Mouse (Mus musculus) lung, postnatal 14 days (tissue): Measurements from ENCODE around the gene Vav3.

ENCODE experiments used
- DNase-seq: peaks from one replicate; pipeline ENCODE4 v3.0.0; 2021

The Vav3 gene

GRCm38 (mm10) chr3:109515479-109515878 is 175.0 kb downstream of the Vav3 start:
- no peak for DNase-seq

DNA sequence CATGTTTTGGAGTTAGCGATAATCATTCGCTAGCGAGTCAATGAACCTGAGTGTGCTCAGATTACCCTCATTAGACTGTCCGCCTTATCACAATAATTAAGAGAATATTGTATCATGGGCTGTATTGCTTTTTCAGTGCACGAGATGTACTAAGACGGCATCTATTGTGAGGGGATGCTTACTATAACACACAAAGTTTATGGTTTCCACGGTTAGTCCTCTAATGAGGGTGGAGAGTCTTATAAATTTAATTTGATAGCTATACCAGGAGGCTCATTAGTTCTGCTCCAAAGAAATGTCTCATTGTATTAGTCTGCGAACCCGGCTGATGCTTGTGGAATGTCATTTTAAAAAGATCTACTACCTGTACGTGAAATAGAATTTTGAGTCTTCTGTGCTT is 175.9 kb downstream of the Vav3 start:
- no peak for DNase-seq

DNA sequence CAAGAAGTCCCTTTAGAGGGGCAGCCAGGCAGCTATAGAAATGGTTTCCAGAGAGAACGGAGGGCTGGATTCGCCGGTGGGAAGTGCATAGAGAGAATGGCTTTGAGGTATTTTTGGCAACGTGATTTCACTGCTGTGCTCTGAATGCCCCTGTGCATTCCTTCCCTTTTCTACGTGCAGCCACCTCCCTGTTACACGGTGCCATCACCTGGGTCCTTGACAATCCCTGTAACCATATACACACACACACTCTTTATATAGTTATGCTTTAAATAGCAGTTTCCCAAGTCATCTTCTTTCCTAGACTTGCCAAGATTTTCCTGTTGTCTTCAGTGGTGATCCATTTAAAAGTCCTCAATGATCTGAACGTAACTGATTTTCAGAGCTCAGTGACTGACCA is 181.7 kb downstream of the Vav3 start:
- DNase-seq = no peak

- no peak for DNase-seq
These were observed 185.4 kb downstream of the Vav3 start for GRCm38 (mm10) chr3:109525825-109526224.

DNA sequence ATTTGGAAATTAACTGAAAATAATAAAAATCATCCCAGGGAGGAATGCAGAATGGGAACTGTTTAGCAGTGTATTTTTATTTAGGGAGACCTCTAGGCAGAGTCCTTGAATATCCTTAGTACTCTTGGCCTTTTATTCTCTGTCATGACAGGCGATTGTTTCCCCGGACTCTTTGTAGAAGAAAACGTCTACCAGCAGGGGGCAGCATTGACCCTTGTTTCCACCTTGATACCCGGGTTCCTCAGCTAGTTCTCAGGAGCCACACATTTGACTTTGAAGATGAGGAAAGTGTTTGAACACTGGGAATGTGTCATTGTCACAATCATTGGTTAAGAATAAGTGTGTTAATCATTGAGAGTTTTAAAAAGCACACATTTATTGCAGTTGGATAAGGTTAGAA is 185.8 kb downstream of the Vav3 start:
- DNase-seq = peak; percentile 88

DNA sequence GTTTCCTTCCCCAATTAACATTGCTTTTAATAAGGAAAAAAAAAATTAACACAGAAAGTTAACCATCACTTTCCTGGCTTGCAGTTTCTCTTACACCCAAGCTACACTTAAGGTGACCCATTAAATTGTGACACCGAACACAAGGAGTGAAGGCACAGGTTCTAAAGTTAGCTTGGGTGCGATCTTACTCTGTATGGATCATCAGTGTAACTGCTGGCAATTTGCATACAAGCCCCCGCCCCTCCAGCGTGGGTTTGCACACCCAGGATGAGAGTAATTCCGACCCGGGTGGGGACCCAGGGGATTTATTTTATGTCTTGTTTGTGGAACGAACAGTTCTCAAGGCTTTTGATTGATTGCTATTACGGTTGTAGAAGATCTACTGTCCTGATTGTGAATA is 186.2 kb downstream of the Vav3 start:
- no peak for DNase-seq

DNA sequence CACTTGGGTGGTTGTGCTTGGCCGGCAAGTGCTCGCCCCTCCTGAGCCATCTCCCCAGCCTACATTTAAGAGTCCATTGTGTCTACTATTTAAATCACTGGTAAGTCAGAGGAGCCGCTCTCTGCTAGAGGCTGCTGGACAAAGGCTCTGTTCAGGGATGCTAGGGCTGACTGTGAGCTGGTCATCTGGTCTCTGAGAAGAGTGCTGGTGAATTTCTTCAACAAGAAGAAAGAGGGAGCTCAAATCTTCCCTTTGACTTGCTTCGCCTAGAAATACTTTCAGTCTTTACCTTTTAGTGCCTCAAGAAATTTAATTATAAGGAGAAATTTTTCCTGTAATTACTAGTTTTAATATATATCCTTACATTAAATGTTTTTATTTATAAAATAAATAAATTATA is 188.2 kb downstream of the Vav3 start:
- no peak for DNase-seq

DNA sequence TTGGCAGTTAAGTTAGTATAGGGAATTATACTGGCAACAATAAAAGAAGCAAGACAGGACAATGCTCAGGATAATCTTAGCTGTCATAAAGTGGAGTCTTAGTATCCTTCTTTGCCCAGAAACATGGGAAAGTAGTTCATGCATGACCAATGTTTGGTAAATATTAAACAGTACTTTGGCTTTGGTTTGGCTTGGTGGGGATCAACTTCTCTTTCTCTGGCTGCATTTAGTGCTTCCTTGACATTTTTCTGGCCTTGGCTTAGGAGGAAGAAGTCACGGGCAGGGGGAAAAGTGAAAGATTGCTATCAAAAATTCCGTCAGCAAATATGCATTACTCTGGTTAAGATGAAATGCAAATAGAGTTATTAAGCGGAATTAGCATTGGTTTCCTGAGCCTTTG is 197.2 kb downstream of the Vav3 start:
- no peak for DNase-seq

DNA sequence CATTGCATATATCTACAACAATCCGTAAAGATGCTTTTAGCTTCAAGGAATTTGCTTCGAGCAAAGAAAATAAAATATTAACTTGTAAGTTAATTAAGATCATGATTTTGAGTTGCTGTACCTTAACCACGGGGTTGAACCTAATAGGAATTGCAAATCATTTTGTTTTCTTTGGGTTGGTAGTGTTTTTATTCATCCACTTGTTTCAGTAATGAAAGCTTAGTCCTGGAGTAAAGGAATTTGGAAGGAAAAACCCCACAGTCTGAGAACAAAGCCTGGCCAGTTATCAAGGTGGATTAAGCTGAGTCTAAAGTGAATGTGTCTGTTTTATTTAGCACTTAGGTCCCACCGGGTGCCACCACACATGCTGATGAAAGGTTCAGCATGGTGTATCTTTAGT is 199.6 kb downstream of the Vav3 start:
- DNase-seq = no peak

DNA sequence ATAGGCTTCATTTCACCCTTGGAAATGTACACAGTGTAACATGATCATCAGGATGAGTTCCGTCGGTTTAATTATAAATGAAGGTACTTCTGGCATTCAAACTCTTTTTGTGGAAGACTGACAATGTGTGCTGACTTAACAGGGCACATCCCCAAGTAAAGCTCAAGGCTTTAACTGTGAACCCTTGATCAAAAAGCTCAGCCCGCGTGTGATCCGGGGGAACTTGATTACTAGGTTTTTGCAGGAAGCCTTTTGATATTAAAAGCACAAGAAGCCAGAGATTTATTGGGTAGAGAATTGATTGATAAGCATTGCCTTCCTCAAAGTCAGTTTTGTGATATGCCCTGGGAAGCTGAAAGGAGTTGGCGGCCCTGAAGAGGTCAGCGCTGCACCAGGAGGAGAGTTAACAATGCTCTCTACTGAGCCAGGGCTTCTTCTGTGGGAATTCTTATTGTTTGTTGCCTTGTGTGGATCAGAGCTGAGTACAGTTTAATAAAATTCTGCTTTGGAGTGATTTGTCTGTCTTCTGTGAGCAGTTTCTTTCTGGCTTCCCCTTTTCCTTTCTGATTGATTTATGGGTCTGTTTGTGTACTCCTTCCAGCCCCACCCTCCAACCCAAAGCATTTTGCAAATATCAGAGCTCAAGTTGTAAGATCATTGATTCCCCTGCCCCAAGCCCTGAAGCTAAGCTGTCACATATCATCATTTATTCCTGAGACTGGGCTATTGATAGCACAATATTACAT is 204.2 kb downstream of the Vav3 start:
- no peak for DNase-seq

- peak; percentile 4 for DNase-seq
These were observed 216.9 kb downstream of the Vav3 start for GRCm38 (mm10) chr3:109557329-109557728.

GRCm38 (mm10) chr3:109561295-109561694 is 220.8 kb downstream of the Vav3 start:
- DNase-seq = no peak

GRCm38 (mm10) chr3:109561776-109562175 is 221.3 kb downstream of the Vav3 start:
- DNase-seq = no peak

- DNase-seq = no peak
These were observed 221.8 kb downstream of the Vav3 start for GRCm38 (mm10) chr3:109562268-109562667.

DNA sequence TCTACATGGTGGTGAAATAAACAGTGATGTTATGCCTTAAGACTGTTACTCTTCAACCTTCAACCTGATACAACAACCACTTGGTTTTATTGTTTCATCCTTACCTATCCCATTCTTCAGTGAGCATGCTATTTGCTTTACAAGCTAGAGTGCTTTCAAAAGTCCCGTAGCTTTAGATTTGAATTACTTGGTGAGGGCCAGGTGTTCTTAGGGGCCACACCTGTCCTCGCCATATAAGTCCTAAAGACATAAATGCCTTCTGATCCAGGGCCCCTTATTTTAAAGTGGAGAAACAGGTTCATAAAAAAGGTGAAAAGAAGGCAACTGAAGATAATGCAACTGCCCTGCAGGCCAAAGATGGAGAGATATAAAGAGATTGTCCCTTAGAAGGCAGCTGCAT is 224.0 kb downstream of the Vav3 start:
- no peak for DNase-seq

DNA sequence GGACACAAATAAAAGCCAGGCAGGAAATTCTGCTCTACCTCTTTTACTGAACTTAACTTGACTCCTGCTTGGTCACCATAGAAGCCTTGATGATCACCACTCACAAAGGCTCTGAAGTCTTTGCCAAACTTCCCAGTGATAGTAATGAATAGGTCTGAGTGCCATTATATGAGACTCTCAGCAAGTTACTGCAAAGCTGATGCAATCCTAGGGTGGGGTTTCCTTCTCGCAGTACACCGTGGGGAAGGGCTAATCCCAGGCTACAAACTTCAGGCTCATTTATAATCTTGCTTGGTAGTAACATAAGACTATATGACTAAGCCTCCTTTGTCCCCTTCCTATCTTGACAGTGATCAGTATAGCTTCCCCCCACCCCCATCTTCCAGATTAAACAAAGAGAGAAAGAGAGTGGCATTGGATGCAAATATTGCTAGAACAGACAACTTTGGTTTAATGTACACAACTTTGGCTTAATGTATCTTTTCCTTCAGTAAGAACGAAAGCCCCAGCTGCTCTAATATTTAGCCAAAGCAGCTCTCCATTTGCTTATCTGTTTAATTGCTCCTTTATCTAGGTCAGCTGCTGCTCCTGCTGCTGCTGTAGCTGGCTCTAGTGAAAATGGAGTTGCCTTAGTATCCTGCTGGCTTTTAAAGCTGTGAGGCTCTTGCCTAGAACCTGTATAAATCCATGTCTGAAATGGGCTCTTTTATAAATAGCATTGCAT is 228.3 kb downstream of the Vav3 start:
- no peak for DNase-seq

DNA sequence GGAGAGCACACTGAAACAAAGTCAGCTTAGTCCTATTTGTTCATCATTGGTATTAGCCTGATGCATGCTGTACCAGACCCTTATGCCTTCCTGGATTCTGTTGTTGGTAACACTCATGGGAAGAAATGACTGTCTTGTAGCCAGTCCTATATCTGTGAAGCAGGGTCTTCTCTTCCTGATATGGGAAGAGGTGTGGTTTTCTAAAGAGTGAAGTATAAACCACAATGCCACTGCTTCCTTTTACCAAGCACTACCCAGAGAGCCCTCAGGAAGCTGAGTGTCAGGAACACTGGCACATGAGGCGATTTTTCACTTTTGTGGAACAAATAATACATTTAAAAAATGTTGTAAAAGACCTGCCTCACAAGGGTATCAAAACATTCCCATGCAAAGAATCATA is 231.0 kb downstream of the Vav3 start:
- no peak for DNase-seq

DNA sequence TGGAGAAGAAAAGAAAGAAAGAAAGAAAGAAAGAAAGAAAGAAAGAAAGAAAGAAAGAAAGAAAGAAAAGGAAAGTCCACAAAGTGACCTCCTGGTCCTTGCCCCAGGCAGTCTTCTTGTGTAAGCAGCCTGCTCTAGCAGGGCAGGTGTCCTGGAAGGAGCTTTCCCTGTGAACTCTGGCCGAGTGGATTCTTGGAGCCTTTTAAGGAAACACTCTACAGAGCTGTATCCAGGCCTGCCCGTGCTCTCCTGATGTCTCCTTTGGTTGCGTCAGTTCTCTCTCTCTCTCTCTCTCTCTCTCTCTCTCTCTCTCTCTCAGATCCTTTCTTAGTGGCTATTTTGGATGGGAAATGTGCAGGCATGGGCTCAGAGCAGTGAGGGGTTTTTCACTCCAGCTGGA is 232.4 kb downstream of the Vav3 start:
- no peak for DNase-seq

DNA sequence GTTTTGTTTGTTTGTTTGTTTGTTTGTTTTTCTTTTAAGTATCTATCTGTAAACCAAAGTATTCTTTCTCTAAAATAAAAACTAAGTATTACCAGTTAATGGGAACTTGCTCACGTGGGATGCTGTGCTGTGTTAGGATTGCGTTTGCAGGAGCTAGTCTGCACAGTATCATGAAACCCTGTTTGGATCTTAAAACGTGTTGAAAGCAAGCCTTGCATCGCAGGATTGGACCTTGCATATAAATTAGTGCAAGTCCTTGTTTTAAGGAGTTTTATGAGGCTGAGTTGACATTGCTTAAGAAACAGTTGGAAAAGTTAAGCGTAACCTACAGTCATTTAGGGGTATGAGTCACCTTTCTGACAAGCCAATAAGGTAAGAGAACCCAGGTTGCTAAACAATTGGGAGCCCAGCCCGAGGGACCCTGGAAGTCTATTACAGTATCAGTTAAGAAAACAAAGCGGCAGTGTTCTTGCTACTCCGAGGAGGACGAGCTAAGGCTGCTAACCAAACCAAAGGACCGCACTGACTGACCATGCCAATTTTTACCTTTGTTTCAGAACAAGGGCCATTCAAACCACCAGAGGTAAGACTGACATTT is 233.2 kb downstream of the Vav3 start:
- no peak for DNase-seq

DNA sequence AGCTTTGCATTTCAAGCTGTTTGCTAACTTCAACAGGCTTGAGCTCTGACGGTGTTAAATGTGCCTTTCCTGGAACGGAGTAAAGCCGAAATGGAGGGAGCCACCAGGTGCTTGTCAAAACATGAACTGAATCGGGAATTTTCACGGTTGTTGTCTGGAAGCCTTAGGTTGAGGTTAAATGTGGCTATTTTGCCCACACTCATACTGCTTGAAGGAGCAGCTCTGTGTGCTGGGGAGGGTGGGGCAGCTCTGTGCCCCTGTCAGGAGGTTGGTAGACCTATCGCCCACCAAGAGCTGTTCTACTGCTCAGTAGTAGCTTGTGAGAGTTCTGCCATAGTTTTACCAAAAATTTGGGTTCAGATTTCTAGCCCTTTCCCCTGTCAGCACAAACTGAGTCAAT is 233.7 kb downstream of the Vav3 start:
- no peak for DNase-seq

- DNase-seq = no peak
These were observed 237.9 kb downstream of the Vav3 start for GRCm38 (mm10) chr3:109578347-109578746.

GRCm38 (mm10) chr3:109578983-109579382 is 238.5 kb downstream of the Vav3 start:
- no peak for DNase-seq

DNA sequence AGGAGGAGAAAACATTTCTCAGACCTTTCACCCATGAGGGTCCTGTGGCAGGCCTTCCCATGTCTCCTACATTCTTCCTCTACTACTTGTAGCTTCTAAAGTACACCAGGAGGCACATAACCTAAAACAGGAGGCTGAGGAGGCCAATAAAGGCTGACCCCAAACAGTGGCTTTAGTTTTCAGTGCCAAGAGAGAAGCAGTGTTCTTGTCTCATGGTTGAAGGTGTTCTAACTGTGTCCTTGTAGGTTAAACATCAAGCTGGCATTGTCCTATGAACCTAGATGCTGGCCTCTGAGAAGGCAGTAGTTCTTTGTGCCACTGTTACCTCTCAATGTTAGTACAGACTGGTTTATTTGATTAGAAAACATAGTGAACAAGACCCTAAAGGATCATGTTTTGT is 245.5 kb downstream of the Vav3 start:
- no peak for DNase-seq

DNA sequence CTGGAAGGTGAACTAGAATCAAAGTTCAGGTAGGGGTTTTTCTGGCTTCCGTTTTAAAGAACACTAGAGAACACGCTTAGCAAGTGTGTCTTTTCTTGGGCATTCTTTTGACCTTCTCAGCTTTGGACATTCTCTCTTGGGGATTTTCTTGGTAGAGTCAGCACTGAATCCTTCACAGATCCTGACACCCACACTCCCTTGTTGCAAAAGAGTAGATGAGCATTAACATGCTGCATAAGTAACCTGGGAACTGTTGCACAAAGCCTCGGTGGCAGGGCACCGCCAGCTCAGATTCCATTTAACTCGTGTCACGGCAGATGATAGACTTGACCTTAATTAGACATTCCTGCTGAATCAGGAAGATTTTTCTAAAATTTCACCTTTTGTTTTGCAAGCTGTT is 252.5 kb downstream of the Vav3 start:
- no peak for DNase-seq
